Mouse (Mus musculus) heart, postnatal 0 days (tissue): ENCODE data around the gene Obsl1. TPM values are rescaled to one million over a fixed set of nuclear protein-coding genes. Genes with fewer than 3 reads are reported as not detected.
A peak's percentile ranks its signal among the peaks of the same experiment; 100 is the strongest.

Experiments
- ATAC-seq: fragments of 200-750 bp; cut with Nextera tagmentation; 2 replicates; pipeline ENCODE4 v1.8.0; 2017; ENCODE audit warnings: low read depth, moderate number of reproducible peaks, moderate library complexity; ENCODE audit not compliant: insufficient read depth
- DNase-seq: peaks from one replicate; pipeline ENCODE4 v3.0.0-alpha.2; 2016; ENCODE audit warnings: low spot score
- H3K27ac ChIP-seq: fragments of 300-500 bp; sonication (generic); 2 replicates; pipeline ENCODE4 v1.5.1; 2014; ENCODE audit warnings: low read depth, mild to moderate bottlenecking
- H3K27me3 ChIP-seq: fragments of 300-500 bp; sonication (generic); 2 replicates; pipeline ENCODE4 v1.6.1; 2014; ENCODE audit warnings: low read length, mixed read lengths; ENCODE audit not compliant: control insufficient read depth, insufficient read depth
- H3K36me3 ChIP-seq: fragments of 300-500 bp; sonication (generic); replicated peaks from 2 replicates; pipeline ENCODE4 v1.6.1; 2014; ENCODE audit warnings: low read length, mixed read lengths; ENCODE audit not compliant: control insufficient read depth, insufficient read depth
- H3K4me1 ChIP-seq: fragments of 300-500 bp; sonication (generic); 2 replicates; pipeline ENCODE4 v1.6.1; 2014; ENCODE audit warnings: antibody characterized with exemption; ENCODE audit not compliant: control insufficient read depth, insufficient read depth
- H3K4me2 ChIP-seq: fragments of 300-500 bp; sonication (generic); 2 replicates; pipeline ENCODE4 v1.6.1; 2014; ENCODE audit warnings: low read depth, mild to moderate bottlenecking, low read length, moderate library complexity
- H3K4me3 ChIP-seq: fragments of 300-500 bp; sonication (generic); 2 replicates; pipeline ENCODE4 v1.5.1; 2014; ENCODE audit warnings: low read depth, low read length
- H3K9ac ChIP-seq: fragments of 300-500 bp; sonication (generic); replicated peaks from 2 replicates; pipeline ENCODE4 v1.6.1; 2014; ENCODE audit warnings: low read depth, low read length, mixed read lengths
- H3K9me3 ChIP-seq: fragments of 300-500 bp; sonication (generic); replicated peaks from 2 replicates; pipeline ENCODE4 v1.6.1; 2016; ENCODE audit warnings: low read length; ENCODE audit not compliant: control insufficient read depth
- CTCF ChIP-seq: IDR thresholded peaks from 2 replicates; pipeline ENCODE4 v1.5.1; 2016; ENCODE audit warnings: antibody characterized with exemption, control low read depth, low read depth
- EP300 ChIP-seq: IDR thresholded peaks from 2 replicates; pipeline ENCODE4 v1.6.1; 2016; ENCODE audit warnings: antibody characterized with exemption, low read depth
- WGBS: fragments of 180-500 bp; shearing (Covaris S2); extraction: QIAGEN DNeasy Blood & Tissue Kit; methylation state at CpG from one replicate; pipeline ENCODE4 v1.1.7; 2014; 5-methylcytosine and 5-hydroxymethylcytosine counted together
- polyA plus RNA-seq: library from polyadenylated mRNA; unstranded; fragments of >200 nt; fragmentation: Nextera tagmentation; extraction: Ambion mirVana; gene quantifications from 2 replicates; pipeline ENCODE4 v1.2.1, GENCODE M21; 2015
- total RNA-seq: library from RNA; depleted of rRNA; stranded (reverse); fragments of >200 nt; gene quantifications from 2 replicates; pipeline ENCODE4 v1.2.3, GENCODE M21; 2014; ENCODE audit warnings: low replicate concordance; rRNA removed

Obsl1 gene
- total and polyA plus RNA-seq, 2 experiments from 2014 or later = 45.8 to 293 TPM

GRCm38 (mm10) chr1:75442171-75442570 is 64.1 kb downstream of the Obsl1 start:
- Histone ChIP-seq H3K9ac (no peak overlapping the region), H3K4me3 (no peak overlapping the region), H3K27ac (no peak overlapping the region), H3K27me3 (peaks cover 17% of the 10 kb centered on the region; the same call in 1 of the 2 replicates), H3K4me2 (no peak overlapping the region), H3K4me1 (peaks cover 12% of the 10 kb centered on the region), H3K9me3 (no peaks in the 10 kb centered on the region), H3K36me3 (peaks cover 8% of the 10 kb centered on the region; the same call in 1 of the 2 replicates)
- 89% methylated on average over 9 of the region's 9 CpGs for WGBS
- no peak for DNase-seq
- TF ChIP-seq EP300 (no peak), CTCF (no peak)
- no peak for ATAC-seq

- Histone ChIP-seq H3K36me3 (peaks cover 8% of the 10 kb centered on the region; the same call in 1 of the 2 replicates), H3K4me1 (peaks cover 11% of the 10 kb centered on the region), H3K4me2 (no peak overlapping the region), H3K4me3 (no peak overlapping the region), H3K27me3 (peaks cover 11% of the 10 kb centered on the region; the same call in 1 of the 2 replicates), H3K27ac (no peak overlapping the region), H3K9ac (no peak overlapping the region), H3K9me3 (no peaks in the 10 kb centered on the region)
- 88% methylated on average over 15 of the region's 15 CpGs for WGBS
- no peak for ATAC-seq
- TF ChIP-seq CTCF = no peak
- TF ChIP-seq EP300 = no peak
- DNase-seq = no peak
Observed at GRCm38 (mm10) chr1:75441471-75441996, 64.7 kb downstream of the Obsl1 start.

- Histone ChIP-seq H3K36me3 (peaks cover 8% of the 10 kb centered on the region; the same call in 1 of the 2 replicates), H3K9ac (no peak overlapping the region), H3K4me1 (peaks cover 12% of the 10 kb centered on the region), H3K27me3 (peaks cover 6% of the 10 kb centered on the region; the same call in 1 of the 2 replicates), H3K4me2 (no peak overlapping the region), H3K9me3 (no peaks in the 10 kb centered on the region), H3K4me3 (no peak overlapping the region), H3K27ac (no peak overlapping the region)
- 94% methylated on average over 7 of the region's 7 CpGs for WGBS
- DNase-seq = no peak
- TF ChIP-seq CTCF (no peak), EP300 (no peak)
- ATAC-seq = no peak
Observed at GRCm38 (mm10) chr1:75440661-75441060, 65.6 kb downstream of the Obsl1 start.

GRCm38 (mm10) chr1:75438782-75439181 is 67.5 kb downstream of the Obsl1 start:
- no peak overlapping the region for H3K4me3 ChIP-seq
- no peak overlapping the region for H3K4me2 ChIP-seq
- no peak overlapping the region for H3K27ac ChIP-seq
- H3K9ac ChIP-seq = no peak overlapping the region
- DNase-seq (no peak), ATAC-seq (no peak)
- no peaks in the 10 kb centered on the region for H3K9me3 ChIP-seq
- peaks cover 8% of the 10 kb centered on the region; the same call in 1 of the 2 replicates for H3K36me3 ChIP-seq
- 82% methylated on average over 8 of the region's 9 CpGs for WGBS
- TF ChIP-seq EP300 (no peak), CTCF (no peak)
- H3K27me3 ChIP-seq = no peaks in the 10 kb centered on the region
- 0 out of 2 replicates have a peak, but pooled peaks cover 8% of the 10 kb centered on the region for H3K4me1 ChIP-seq

- 6% methylated on average over 28 of the region's 28 CpGs for WGBS
- no peak for TF ChIP-seq EP300
- no peak for TF ChIP-seq CTCF
- Histone ChIP-seq H3K4me1 (0 out of 2 replicates have a peak, but pooled peaks cover 8% of the 10 kb centered on the region), H3K9me3 (no peaks in the 10 kb centered on the region), H3K27ac (peak within 1 kb of the TSS; percentile 65), H3K4me3 (peak within 1 kb of the TSS; percentile 66), H3K9ac (peak within 1 kb of the TSS; percentile 69), H3K4me2 (peak within 1 kb of the TSS; percentile 80), H3K36me3 (peaks cover 13% of the 10 kb centered on the region), H3K27me3 (no peaks in the 10 kb centered on the region)
- DNase-seq = peak; percentile 90
- ATAC-seq = peak; percentile 82
Observed at GRCm38 (mm10) chr1:75435475-75436328, 70.5 kb downstream of the Obsl1 start, which contains the start of gene Gmppa. Gene Gmppa, plus strand, starts transcription at chr1:75435930.

Other genes starting within 250 kb of the Obsl1 start
- 0.04 and 0.15 TPM in 2 replicates for gene Ptprn, start 241.9 kb downstream of the Obsl1 start, total RNA-seq
- gene Ptprn, start 241.9 kb downstream of the Obsl1 start, polyA plus RNA-seq = 0.16 and 0.26 TPM in 2 replicates
- gene Resp18, start 228.0 kb downstream of the Obsl1 start, total RNA-seq = not detected in 2 replicates
- gene Resp18, start 228.0 kb downstream of the Obsl1 start, polyA plus RNA-seq = 0.48 TPM in 1 of 2 replicates, not detected in the other
- gene Dnpep, start 188.5 kb downstream of the Obsl1 start, total RNA-seq = 202 and 236 TPM in 2 replicates
- 147 TPM in 2 replicates for gene Dnpep, start 188.5 kb downstream of the Obsl1 start, polyA plus RNA-seq
- gene Des, start 146.1 kb downstream of the Obsl1 start, total RNA-seq = 983 and 1,187 TPM in 2 replicates
- 601 and 639 TPM in 2 replicates for gene Des, start 146.1 kb downstream of the Obsl1 start, polyA plus RNA-seq
- gene Speg, start 131.2 kb downstream of the Obsl1 start, total RNA-seq = 95.0 and 105 TPM in 2 replicates
- 26.8 and 30.2 TPM in 2 replicates for gene Speg, start 131.2 kb downstream of the Obsl1 start, polyA plus RNA-seq
- 74.7 and 85.2 TPM in 2 replicates for gene Gmppa, start 70.5 kb downstream of the Obsl1 start, total RNA-seq
- 47.4 and 55.9 TPM in 2 replicates for gene Gmppa, start 70.5 kb downstream of the Obsl1 start, polyA plus RNA-seq
- not detected in 2 replicates for gene Asic4, start 56.0 kb downstream of the Obsl1 start, total RNA-seq
- gene Asic4, start 56.0 kb downstream of the Obsl1 start, polyA plus RNA-seq = 0.04 and 0.07 TPM in 2 replicates
- gene Chpf, start 27.1 kb downstream of the Obsl1 start, total RNA-seq = 47.7 and 53.3 TPM in 2 replicates
- 19.1 and 19.3 TPM in 2 replicates for gene Chpf, start 27.1 kb downstream of the Obsl1 start, polyA plus RNA-seq
- not detected in 2 replicates for gene Tmem198, start 26.9 kb downstream of the Obsl1 start, total RNA-seq
- 0.61 and 0.81 TPM in 2 replicates for gene Tmem198, start 26.9 kb downstream of the Obsl1 start, polyA plus RNA-seq
- 5.7 and 8.2 TPM in 2 replicates for gene Inha, start 625 bp upstream of the Obsl1 start, total RNA-seq
- gene Inha, start 625 bp upstream of the Obsl1 start, polyA plus RNA-seq = 6.4 and 7.3 TPM in 2 replicates
- gene Stk11ip, start 15.1 kb upstream of the Obsl1 start, total RNA-seq = 16.4 and 18.4 TPM in 2 replicates
- 7.3 and 8.3 TPM in 2 replicates for gene Stk11ip, start 15.1 kb upstream of the Obsl1 start, polyA plus RNA-seq
- 114 and 136 TPM in 2 replicates for gene Slc4a3, start 39.8 kb upstream of the Obsl1 start, total RNA-seq
- gene Slc4a3, start 39.8 kb upstream of the Obsl1 start, polyA plus RNA-seq = 44.7 and 49.9 TPM in 2 replicates